Mouse (Mus musculus) ES-E14 (cell line): ENCODE measurements around the gene Dicer1. TPM values are rescaled to one million over a fixed set of nuclear protein-coding genes. Genes with fewer than 3 reads are reported as not detected.

Experiments used
- DNase-seq: peaks from one replicate; pipeline ENCODE4 v3.0.0-alpha.2; 2013; ENCODE audit warnings: low read depth, low spot score
- H3K27ac ChIP-seq: 2 replicates; pipeline ENCODE4 v1.5.1; 2012; ENCODE audit warnings: low read depth, mild to moderate bottlenecking, low read length, moderate library complexity, mixed read lengths; ENCODE audit not compliant: poor library complexity, insufficient read depth, severe bottlenecking
- H3K36me3 ChIP-seq: 2 replicates; pipeline ENCODE4 v1.6.1; 2012; ENCODE audit warnings: mild to moderate bottlenecking, low read length, moderate library complexity, mixed read lengths; ENCODE audit not compliant: control insufficient read depth, poor library complexity, insufficient read depth, severe bottlenecking
- H3K4me1 ChIP-seq, 2 experiments: fragments of 150-350 bp in 1 of 2; sonication (generic) in 1 of 2; 2 replicates each; pipeline ENCODE4 v1.6.1; 2012; ENCODE audit warnings: low read length in 2 of 2, mild to moderate bottlenecking in 1 of 2, mixed read lengths in 1 of 2; ENCODE audit not compliant: control insufficient read depth in 2 of 2, insufficient read depth in 2 of 2, poor library complexity in 1 of 2
- H3K4me3 ChIP-seq, 2 experiments: fragments of 150-350 bp in 1 of 2; sonication (generic) in 1 of 2; 2 replicates each; pipeline ENCODE4 v1.5.1; 2012; ENCODE audit warnings: low read length in 2 of 2, low read depth in 1 of 2, mild to moderate bottlenecking in 1 of 2, mixed read lengths in 1 of 2; ENCODE audit not compliant: insufficient read depth in 1 of 2, poor library complexity in 1 of 2, severe bottlenecking in 1 of 2
- H3K9ac ChIP-seq: 2 replicates; pipeline ENCODE4 v1.6.1; 2012; ENCODE audit warnings: low read depth, mild to moderate bottlenecking, low read length, mixed read lengths; ENCODE audit not compliant: poor library complexity, insufficient read depth, severe bottlenecking
- H3K9me3 ChIP-seq: fragments of 150-350 bp; sonication (generic); 2 replicates; pipeline ENCODE4 v1.6.1; 2012; ENCODE audit warnings: low read depth, mild to moderate bottlenecking, low read length; ENCODE audit not compliant: control insufficient read depth, insufficient read depth
- CHD2 ChIP-seq: IDR thresholded peaks from 2 replicates; pipeline ENCODE4 v1.6.1; 2014; ENCODE audit warnings: mild to moderate bottlenecking, low read depth, low read length, inconsistent platforms
- HCFC1 ChIP-seq: IDR thresholded peaks from 2 replicates; pipeline ENCODE4 v1.6.1; 2012; ENCODE audit warnings: low read length, inconsistent platforms, borderline replicate concordance; ENCODE audit not compliant: insufficient read depth
- MAFK ChIP-seq: IDR thresholded peaks from 2 replicates; pipeline ENCODE4 v1.6.1; 2014; ENCODE audit warnings: mild to moderate bottlenecking, low read depth, low read length, inconsistent platforms; ENCODE audit not compliant: insufficient read depth
- ZC3H11A ChIP-seq: IDR thresholded peaks from 2 replicates; pipeline ENCODE4 v1.6.1; 2012; ENCODE audit warnings: low read depth, mild to moderate bottlenecking, inconsistent platforms, low read length, borderline replicate concordance
- ZNF384 ChIP-seq: IDR thresholded peaks from 2 replicates; pipeline ENCODE4 v1.6.1; 2012; ENCODE audit warnings: low read depth, low read length, inconsistent platforms
- in situ Hi-C, 2 experiments: fragments of 600-800 bp; cut with MboI; formaldehyde crosslinking; loops; one replicate each; pipeline ENCODE4 v1.15.1; 2025; ENCODE audit warnings: low sequenced_read_pairs in 2 of 2, inconsistent platforms in 1 of 2; ENCODE audit not compliant: unreplicated experiment in 2 of 2
- total RNA-seq: library from RNA; depleted of rRNA; stranded (reverse); fragments of 300-350 nt; gene quantifications from 2 replicates; pipeline ENCODE4 v1.2.3, GENCODE M21; 2012

Gene Dicer1
- total RNA-seq, 1 experiment, result 51.9 TPM

- DNase-seq, result no peak
- no peaks in the 10 kb centered on the region for H3K9me3 ChIP-seq
- H3K9ac ChIP-seq, result no peak overlapping the region
- H3K36me3 ChIP-seq, result no peaks in the 10 kb centered on the region
- peaks cover 2 to 12% of the 10 kb centered on the region in 2 experiments; a peak in 3 of 4 replicates for H3K4me1 ChIP-seq
- TF ChIP-seq MAFK (no peak), HCFC1 (no peak), CHD2 (no peak), ZNF384 (no peak), ZC3H11A (no peak)
- H3K4me3 ChIP-seq, result no peak overlapping the region
- H3K27ac ChIP-seq, result no peak overlapping the region
- in situ Hi-C loops, result no loop called here
Measured at GRCm38 (mm10) chr12:104672976-104673375, 78.8 kb downstream of the Dicer1 start.

DNA sequence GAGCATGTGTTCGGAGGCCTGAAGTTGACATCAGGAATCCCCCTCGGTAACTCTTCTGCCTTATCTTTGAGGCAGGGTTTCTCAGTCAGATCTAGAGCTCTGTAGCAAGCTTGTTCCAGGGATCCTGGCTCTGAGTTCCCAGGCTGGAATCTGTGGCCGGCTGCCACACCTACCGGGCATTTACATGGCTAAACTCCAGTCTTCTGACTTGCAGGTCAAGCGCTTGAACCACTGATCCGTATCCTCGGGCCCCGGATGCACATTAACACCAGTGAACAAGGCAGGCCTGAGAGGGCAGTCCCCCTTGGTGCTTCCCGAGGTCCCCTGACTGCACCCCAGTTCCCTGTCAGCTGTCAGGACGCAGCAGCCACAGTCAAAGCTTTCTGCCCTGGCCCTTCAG is 79.3 kb downstream of the Dicer1 start:
- TF ChIP-seq ZNF384 (no peak), HCFC1 (no peak), MAFK (no peak), ZC3H11A (no peak), CHD2 (no peak)
- Histone ChIP-seq H3K36me3 (no peaks in the 10 kb centered on the region), H3K27ac (no peak overlapping the region), H3K9me3 (no peaks in the 10 kb centered on the region), H3K9ac (no peak overlapping the region), H3K4me3 (no peak overlapping the region), H3K4me1 (peaks cover 3 to 9% of the 10 kb centered on the region in 2 experiments; a peak in 2 of 4 replicates)
- DNase-seq, result no peak
- in situ Hi-C loops, result no loop called here

- Histone ChIP-seq H3K9ac (no peak overlapping the region), H3K4me1 (peaks cover 2 to 3% of the 10 kb centered on the region in 2 experiments; a peak in 1 of 4 replicates), H3K9me3 (no peaks in the 10 kb centered on the region), H3K36me3 (no peaks in the 10 kb centered on the region), H3K4me3 (peak overlapping the region in 1 of 2 experiments; percentile 60; a peak in 2 of 4 replicates), H3K27ac (no peak overlapping the region)
- no peak for TF ChIP-seq ZNF384
- no peak for TF ChIP-seq MAFK
- TF ChIP-seq CHD2, result no peak
- TF ChIP-seq HCFC1, result no peak
- TF ChIP-seq ZC3H11A, result no peak
- in situ Hi-C loops, result no loop called here
- no peak for DNase-seq
Measured at GRCm38 (mm10) chr12:104667846-104668245, 83.9 kb downstream of the Dicer1 start.

- Histone ChIP-seq H3K4me3 (no peak overlapping the region), H3K9me3 (no peaks in the 10 kb centered on the region), H3K27ac (no peak overlapping the region), H3K4me1 (peaks cover 2 to 3% of the 10 kb centered on the region in 2 experiments; a peak in 1 of 4 replicates), H3K9ac (no peak overlapping the region), H3K36me3 (no peaks in the 10 kb centered on the region)
- no peak for DNase-seq
- in situ Hi-C loops, result no loop called here
- TF ChIP-seq MAFK (no peak), CHD2 (no peak), ZC3H11A (no peak), HCFC1 (no peak), ZNF384 (no peak)
Measured at GRCm38 (mm10) chr12:104665951-104666350, 85.8 kb downstream of the Dicer1 start.
